Mouse (Mus musculus) hindbrain, postnatal 0 days (tissue): ENCODE measurements around the gene Npr3. TPM values are rescaled to one million over a fixed set of nuclear protein-coding genes. Genes with fewer than 3 reads are reported as not detected.

Experiments used
- ATAC-seq: fragments of 200-750 bp; cut with Nextera tagmentation; 2 replicates; pipeline ENCODE4 v1.8.0; 2017; ENCODE audit warnings: mild to moderate bottlenecking, moderate TSS enrichment, moderate library complexity
- DNase-seq: peaks from one replicate; pipeline ENCODE4 v3.0.0-alpha.2; 2015; ENCODE audit warnings: low spot score
- H3K27ac ChIP-seq: fragments of 300-500 bp; sonication (generic); 2 replicates; pipeline ENCODE4 v1.5.1; 2014; ENCODE audit warnings: mild to moderate bottlenecking
- H3K27me3 ChIP-seq: fragments of 300-500 bp; sonication (generic); 2 replicates; pipeline ENCODE4 v1.6.1; 2014; ENCODE audit warnings: low read length, mixed read lengths; ENCODE audit not compliant: insufficient read depth
- H3K36me3 ChIP-seq: fragments of 300-500 bp; sonication (generic); 2 replicates; pipeline ENCODE4 v1.6.1; 2014; ENCODE audit warnings: low read length, mixed read lengths; ENCODE audit not compliant: insufficient read depth
- H3K4me1 ChIP-seq: fragments of 300-500 bp; sonication (generic); 2 replicates; pipeline ENCODE4 v1.6.1; 2014; ENCODE audit warnings: antibody characterized with exemption, low read length, mixed read lengths; ENCODE audit not compliant: insufficient read depth
- H3K4me2 ChIP-seq: fragments of 300-500 bp; sonication (generic); 2 replicates; pipeline ENCODE4 v1.6.1; 2014; ENCODE audit warnings: low read depth, mild to moderate bottlenecking, low read length, moderate library complexity, mixed read lengths
- H3K4me3 ChIP-seq: fragments of 300-500 bp; sonication (generic); 2 replicates; pipeline ENCODE4 v1.5.1; 2014; ENCODE audit warnings: low read length
- H3K9ac ChIP-seq: fragments of 300-500 bp; sonication (generic); replicated peaks from 2 replicates; pipeline ENCODE4 v1.6.1; 2014; ENCODE audit warnings: mild to moderate bottlenecking, low read length, moderate library complexity, mixed read lengths
- H3K9me3 ChIP-seq: fragments of 300-500 bp; sonication (generic); 2 replicates; pipeline ENCODE4 v1.6.1; 2016; ENCODE audit warnings: low read length, mixed read lengths
- CTCF ChIP-seq: IDR thresholded peaks from 2 replicates; pipeline ENCODE4 v1.5.1; 2016; ENCODE audit warnings: antibody characterized with exemption, control low read depth, low read depth
- WGBS: fragments of 180-500 bp; shearing (Covaris S2); extraction: QIAGEN DNeasy Blood & Tissue Kit; methylation state at CpG from one replicate; pipeline ENCODE4 v1.1.7; 2014; 5-methylcytosine and 5-hydroxymethylcytosine counted together
- polyA plus RNA-seq: library from polyadenylated mRNA; unstranded; fragments of >200 nt; fragmentation: Nextera tagmentation; extraction: Ambion mirVana; gene quantifications from 2 replicates; pipeline ENCODE4 v1.2.1, GENCODE M21; 2015
- total RNA-seq: library from RNA; depleted of rRNA; stranded (reverse); fragments of >200 nt; gene quantifications from 2 replicates; pipeline ENCODE4 v1.2.3, GENCODE M21; 2014

Gene Npr3
- total and polyA plus RNA-seq, 2 experiments from 2014 or later = 0.66 to 2.9 TPM

DNA sequence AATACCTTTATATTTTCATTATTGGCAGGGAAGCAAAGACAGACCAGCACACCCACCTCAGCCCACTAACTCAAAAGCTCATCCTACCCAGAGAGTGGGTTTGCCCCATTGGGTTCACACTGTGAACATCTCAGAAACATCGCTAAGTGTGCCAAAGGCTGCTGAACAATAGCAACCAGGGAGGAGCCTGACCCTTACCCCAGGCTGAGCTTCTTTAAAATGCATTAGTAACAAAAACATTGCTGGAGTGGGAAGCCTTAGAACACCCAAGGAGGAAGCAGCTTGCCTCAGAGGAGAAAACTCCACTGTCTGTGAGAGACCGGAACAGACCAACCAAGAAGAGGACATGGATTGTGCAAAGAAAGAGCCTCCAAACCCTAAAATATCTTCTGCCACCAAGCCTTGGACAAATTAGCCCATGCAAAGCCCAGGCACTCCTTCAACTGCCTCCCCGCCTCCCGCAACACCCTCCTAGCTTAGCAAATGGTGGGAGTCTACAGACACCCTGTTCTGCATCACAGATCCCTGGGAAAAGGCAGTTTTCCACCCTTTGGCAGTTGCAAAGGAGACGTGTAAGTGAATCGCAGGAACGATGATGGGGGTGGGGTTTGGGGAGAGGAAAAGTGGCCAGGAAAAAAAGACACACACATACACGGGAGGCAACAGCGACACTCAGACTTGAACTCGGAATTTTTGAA, 24.4 kb downstream of the Npr3 start:
- Histone ChIP-seq H3K27ac (no peak overlapping the region), H3K27me3 (no peaks in the 10 kb centered on the region), H3K4me3 (no peak overlapping the region), H3K36me3 (no peaks in the 10 kb centered on the region), H3K4me2 (peak overlapping the region; percentile 10; the same call in 1 of the 2 replicates), H3K9me3 (peaks cover 3% of the 10 kb centered on the region; the same call in 1 of the 2 replicates), H3K4me1 (no peaks in the 10 kb centered on the region), H3K9ac (no peak overlapping the region)
- no peak for DNase-seq
- 0 out of 2 replicates have a peak, but pooled peaks have one; percentile 32 for ATAC-seq
- WGBS = 44% methylated on average over 10 of the region's 10 CpGs
- TF ChIP-seq CTCF = no peak

- no peaks in the 10 kb centered on the region for H3K27me3 ChIP-seq
- H3K27ac ChIP-seq = no peak overlapping the region
- ATAC-seq (no peak), DNase-seq (no peak)
- no peak overlapping the region for H3K4me2 ChIP-seq
- H3K9ac ChIP-seq = no peak overlapping the region
- H3K9me3 ChIP-seq = peaks cover 3% of the 10 kb centered on the region; the same call in 1 of the 2 replicates
- no peaks in the 10 kb centered on the region for H3K36me3 ChIP-seq
- no peaks in the 10 kb centered on the region for H3K4me1 ChIP-seq
- H3K4me3 ChIP-seq = no peak overlapping the region
- WGBS = 84% methylated on average over 6 of the region's 6 CpGs
- no peak for TF ChIP-seq CTCF
Observed at GRCm38 (mm10) chr15:11881822-11882221, 25.3 kb downstream of the Npr3 start.

DNA sequence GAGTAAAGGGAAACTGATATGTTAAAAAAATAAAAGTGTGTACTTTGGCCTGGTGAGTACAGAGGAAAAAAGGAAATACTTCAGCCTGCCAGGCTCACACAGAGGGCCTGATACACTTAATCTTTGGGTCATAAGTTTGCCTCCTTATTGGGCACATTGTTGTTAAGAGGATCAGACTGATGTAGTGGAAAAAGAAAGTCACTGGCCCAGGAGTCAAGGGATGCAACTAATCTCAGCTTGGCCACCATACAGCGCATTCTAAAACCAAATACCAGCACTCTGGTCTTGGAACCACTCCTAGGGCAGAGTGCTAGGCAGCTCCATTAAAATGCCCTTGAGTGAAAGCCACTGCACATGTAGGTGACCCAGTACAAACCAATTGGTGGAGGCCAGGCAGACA, 28.8 kb downstream of the Npr3 start:
- no peak for TF ChIP-seq CTCF

GRCm38 (mm10) chr15:11877273-11877672, 29.8 kb downstream of the Npr3 start:
- no peaks in the 10 kb centered on the region for H3K36me3 ChIP-seq
- no peak overlapping the region for H3K4me3 ChIP-seq
- H3K27me3 ChIP-seq = no peaks in the 10 kb centered on the region
- H3K9me3 ChIP-seq = peaks cover 3% of the 10 kb centered on the region; the same call in 1 of the 2 replicates
- DNase-seq = no peak
- no peaks in the 10 kb centered on the region for H3K4me1 ChIP-seq
- 49% methylated on average over 2 of the region's 2 CpGs for WGBS
- H3K9ac ChIP-seq = no peak overlapping the region
- no peak for ATAC-seq
- TF ChIP-seq CTCF = no peak
- H3K27ac ChIP-seq = no peak overlapping the region
- no peak overlapping the region for H3K4me2 ChIP-seq

More for the DNA sequence above, 28.8 kb downstream of the Npr3 start:
- H3K9me3 ChIP-seq = peaks cover 3% of the 10 kb centered on the region; the same call in 1 of the 2 replicates
- H3K4me2 ChIP-seq = no peak overlapping the region
- no peaks in the 10 kb centered on the region for H3K36me3 ChIP-seq
- no peaks in the 10 kb centered on the region for H3K27me3 ChIP-seq
- WGBS = 89% methylated on average over 1 of the region's 1 CpGs
- DNase-seq = no peak
- ATAC-seq = no peak
- no peaks in the 10 kb centered on the region for H3K4me1 ChIP-seq
- H3K4me3 ChIP-seq = no peak overlapping the region
- H3K9ac ChIP-seq = no peak overlapping the region
- no peak overlapping the region for H3K27ac ChIP-seq

DNA sequence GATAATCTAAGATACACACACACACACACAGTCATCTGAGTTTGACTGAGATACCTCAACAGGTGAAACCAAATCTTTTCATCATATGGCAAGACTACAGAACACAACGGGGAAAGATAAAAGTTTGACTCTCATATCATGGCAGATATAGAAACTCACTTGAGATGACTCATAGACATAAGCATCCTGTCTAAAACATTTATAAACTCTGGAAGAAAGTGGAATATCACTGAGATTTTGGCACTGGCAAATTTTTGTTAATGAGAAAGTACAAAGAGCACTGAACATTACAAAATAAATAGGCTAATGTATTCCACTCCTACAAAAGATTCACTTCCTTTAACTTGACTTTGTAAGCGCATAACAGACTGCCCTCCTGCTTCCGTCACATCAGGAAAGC, 40.2 kb downstream of the Npr3 start:
- no peaks in the 10 kb centered on the region for H3K27me3 ChIP-seq
- no peak overlapping the region for H3K4me2 ChIP-seq
- H3K9me3 ChIP-seq = no peaks in the 10 kb centered on the region
- ATAC-seq (no peak), DNase-seq (no peak)
- no peaks in the 10 kb centered on the region for H3K4me1 ChIP-seq
- no peak overlapping the region for H3K27ac ChIP-seq
- H3K9ac ChIP-seq = no peak overlapping the region
- H3K4me3 ChIP-seq = no peak overlapping the region
- no peaks in the 10 kb centered on the region for H3K36me3 ChIP-seq
- 91% methylated on average over 3 of the region's 3 CpGs for WGBS
- TF ChIP-seq CTCF = no peak

- H3K4me3 ChIP-seq = no peak overlapping the region
- no peak for TF ChIP-seq CTCF
- H3K9me3 ChIP-seq = no peaks in the 10 kb centered on the region
- no peaks in the 10 kb centered on the region for H3K4me1 ChIP-seq
- DNase-seq = no peak
- WGBS = 88% methylated on average over 6 of the region's 6 CpGs
- ATAC-seq = no peak
- H3K4me2 ChIP-seq = no peak overlapping the region
- H3K27me3 ChIP-seq = no peaks in the 10 kb centered on the region
- no peak overlapping the region for H3K27ac ChIP-seq
- H3K9ac ChIP-seq = no peak overlapping the region
- no peaks in the 10 kb centered on the region for H3K36me3 ChIP-seq
Observed at GRCm38 (mm10) chr15:11863540-11863818, 43.6 kb downstream of the Npr3 start.

DNA sequence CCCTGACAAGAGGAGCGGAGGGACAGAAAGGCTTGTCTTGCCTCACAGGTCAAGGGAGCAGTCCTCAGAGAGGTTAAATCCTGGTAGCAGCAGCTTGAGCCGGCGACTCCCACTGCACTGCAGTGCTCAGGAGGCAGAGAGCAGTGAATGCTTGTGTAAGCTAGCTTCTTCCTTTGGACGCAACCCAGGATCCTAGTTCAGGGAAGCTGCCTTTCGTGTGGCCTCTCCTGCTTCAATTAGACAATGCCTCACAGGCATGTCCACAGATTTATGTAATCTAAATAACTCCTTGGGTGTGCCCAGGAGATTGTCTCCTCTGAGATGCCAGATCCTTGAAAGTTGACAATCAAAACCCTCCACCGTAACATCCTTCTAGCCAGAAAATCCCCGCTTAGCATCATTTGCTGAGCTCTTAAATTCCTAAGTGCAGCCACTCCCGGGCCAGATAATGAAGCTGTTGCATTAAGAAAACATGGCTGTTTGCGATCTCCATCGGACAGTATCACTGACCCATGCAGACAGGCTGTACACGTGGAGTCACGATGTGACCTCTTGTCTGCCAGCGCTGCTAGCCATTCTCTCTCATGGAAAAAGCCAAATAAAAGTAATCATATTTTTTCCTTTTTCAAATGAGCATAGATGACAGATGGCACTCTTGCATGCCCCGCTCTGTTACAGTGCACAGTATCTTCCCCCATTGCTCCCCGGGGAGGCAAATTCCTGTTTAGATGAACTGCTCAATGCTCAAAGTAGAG, 44.1 kb downstream of the Npr3 start:
- H3K27me3 ChIP-seq = no peaks in the 10 kb centered on the region
- H3K4me2 ChIP-seq = no peak overlapping the region
- no peak overlapping the region for H3K9ac ChIP-seq
- H3K4me1 ChIP-seq = no peaks in the 10 kb centered on the region
- DNase-seq (no peak), ATAC-seq (no peak)
- no peak overlapping the region for H3K4me3 ChIP-seq
- H3K27ac ChIP-seq = no peak overlapping the region
- no peaks in the 10 kb centered on the region for H3K36me3 ChIP-seq
- 79% methylated on average over 15 of the region's 15 CpGs for WGBS
- H3K9me3 ChIP-seq = no peaks in the 10 kb centered on the region
- no peak for TF ChIP-seq CTCF
